Mouse (Mus musculus) heart, postnatal 0 days (tissue): ENCODE results near the gene Med20.

ENCODE experiments used
- CTCF ChIP-seq: IDR thresholded peaks from 2 replicates; pipeline ENCODE4 v1.5.1; 2016; ENCODE audit warnings: antibody characterized with exemption, control low read depth, low read depth
- EP300 ChIP-seq: IDR thresholded peaks from 2 replicates; pipeline ENCODE4 v1.6.1; 2016; ENCODE audit warnings: antibody characterized with exemption, low read depth

GRCm38 (mm10) chr17:47626031-47626430 is 14.6 kb downstream of the Med20 start:
- TF ChIP-seq EP300: no peak
- no peak for TF ChIP-seq CTCF
